Mouse (Mus musculus): ENCODE measurements at regions not wholly inside any gene's neighbourhood (a gene's known extent, or its start where the extent isn't known, plus 50 kb on each side); places are given as distances from the start of the nearest gene placed in this dataset.

GRCm38 (mm10) chr3:41365145-41365830, 190.2 kb upstream of the Jade1 start:
- no peak for TF ChIP-seq CTCF (IDR thresholded peaks at IDR 0.05; ENCODE audit: low read depth, low read length)
- TF ChIP-seq EP300 (IDR thresholded peaks at IDR 0.05; ENCODE audit: insufficient read depth, low read depth, low read length): no peak
